Mouse (Mus musculus) cortical plate, adult 2 months (tissue): ENCODE measurements at regions not wholly inside any gene's neighbourhood (a gene's known extent, or its start where the extent isn't known, plus 50 kb on each side); places are given as distances from the start of the nearest gene placed in this dataset.

Source experiments
- H3K27ac ChIP-seq: fragments of 200-500 bp; 2 replicates; pipeline ENCODE4 v1.5.1; 2012; ENCODE audit warnings: low read length, control low read depth, inconsistent platforms; ENCODE audit not compliant: insufficient read depth
- H3K4me1 ChIP-seq: fragments of 200-500 bp; 2 replicates; pipeline ENCODE4 v1.6.1; 2011; ENCODE audit warnings: low read length; ENCODE audit not compliant: control insufficient read depth, insufficient read depth
- H3K4me3 ChIP-seq: fragments of 200-500 bp; 2 replicates; pipeline ENCODE4 v1.5.1; 2011; ENCODE audit warnings: mild to moderate bottlenecking, low read length, control low read depth; ENCODE audit not compliant: insufficient read depth
- CTCF ChIP-seq: fragments of 200-500 bp; IDR thresholded peaks from 2 replicates; pipeline ENCODE4 v1.5.1; 2011; ENCODE audit warnings: mild to moderate bottlenecking, control low read depth, low read length; ENCODE audit not compliant: insufficient read depth; ENCODE audit errors: extremely low read depth
- POLR2A ChIP-seq: fragments of 200-500 bp; IDR thresholded peaks from 2 replicates; pipeline ENCODE4 v1.6.1; 2011; ENCODE audit warnings: mild to moderate bottlenecking, low read length, control low read depth; ENCODE audit not compliant: insufficient read depth; ENCODE audit errors: extremely low read depth

DNA sequence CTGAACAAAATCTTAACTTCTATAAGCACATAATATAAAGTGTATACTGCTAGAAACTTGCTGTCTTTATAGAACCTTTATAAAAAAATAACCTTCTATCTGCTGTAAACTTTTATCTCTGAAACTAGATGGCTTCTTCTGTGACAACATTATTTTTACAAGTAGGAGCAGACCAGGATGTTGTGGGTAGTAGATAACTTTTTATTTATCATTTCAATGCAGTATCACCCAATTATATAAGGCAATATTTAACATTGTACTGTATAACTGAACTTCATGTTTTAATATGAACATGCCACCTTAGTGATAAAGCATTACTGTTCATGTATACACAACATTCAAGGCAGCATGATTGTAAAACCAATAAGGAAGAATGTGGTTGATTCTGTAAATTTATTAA is 5024.1 kb upstream of the Gm7489 start:
- no peaks in the 10 kb centered on the region for H3K4me1 ChIP-seq
- no peak overlapping the region for H3K4me3 ChIP-seq
- TF ChIP-seq CTCF (no peak), POLR2A (no peak)
- no peak overlapping the region for H3K27ac ChIP-seq

DNA sequence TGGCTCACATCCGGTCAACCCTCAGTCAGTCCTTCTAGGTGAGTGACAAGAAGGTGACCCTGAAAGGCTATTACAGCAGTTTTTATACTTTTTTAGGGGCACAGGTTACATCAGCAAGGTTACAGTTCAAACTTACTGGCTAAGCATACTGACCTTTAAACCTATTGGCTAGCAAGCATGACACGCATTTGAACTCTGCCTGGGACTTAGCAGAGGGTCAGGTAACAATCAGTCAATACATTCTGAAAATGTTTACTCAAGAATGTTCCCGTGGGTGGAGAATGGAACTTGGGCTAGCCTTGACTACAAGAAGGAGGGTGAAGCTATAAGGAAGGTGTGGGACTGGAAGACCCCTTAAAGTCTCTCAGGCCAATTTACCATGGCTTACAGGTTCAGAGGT is 4986.2 kb upstream of the Gm7489 start:
- no peaks in the 10 kb centered on the region for H3K4me1 ChIP-seq
- TF ChIP-seq POLR2A = no peak
- TF ChIP-seq CTCF = no peak
- H3K4me3 ChIP-seq = no peak overlapping the region
- H3K27ac ChIP-seq = no peak overlapping the region

DNA sequence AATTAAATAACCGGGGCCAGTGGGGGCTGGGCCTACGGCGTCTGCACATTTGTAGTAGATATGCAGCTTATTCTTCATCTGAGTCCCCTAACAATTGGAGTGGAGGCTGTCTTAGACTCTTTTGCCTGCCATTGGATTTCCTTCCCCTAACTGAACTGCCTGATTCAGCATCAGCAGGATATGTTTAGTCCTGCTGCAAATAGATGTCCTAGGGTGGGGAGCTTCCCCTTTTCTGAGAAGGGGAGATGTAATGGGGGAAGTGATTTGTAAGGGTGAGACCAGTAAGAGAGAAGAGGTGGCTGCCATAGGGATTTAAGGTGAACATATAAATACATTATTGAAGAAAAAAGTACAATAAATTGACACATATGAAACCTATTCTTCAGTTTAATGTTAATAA is 4980.0 kb upstream of the Gm7489 start:
- no peak for TF ChIP-seq POLR2A
- Histone ChIP-seq H3K4me1 (no peaks in the 10 kb centered on the region), H3K4me3 (no peak overlapping the region), H3K27ac (peak overlapping the region; percentile 46; the same call in 1 of the 2 replicates)

DNA sequence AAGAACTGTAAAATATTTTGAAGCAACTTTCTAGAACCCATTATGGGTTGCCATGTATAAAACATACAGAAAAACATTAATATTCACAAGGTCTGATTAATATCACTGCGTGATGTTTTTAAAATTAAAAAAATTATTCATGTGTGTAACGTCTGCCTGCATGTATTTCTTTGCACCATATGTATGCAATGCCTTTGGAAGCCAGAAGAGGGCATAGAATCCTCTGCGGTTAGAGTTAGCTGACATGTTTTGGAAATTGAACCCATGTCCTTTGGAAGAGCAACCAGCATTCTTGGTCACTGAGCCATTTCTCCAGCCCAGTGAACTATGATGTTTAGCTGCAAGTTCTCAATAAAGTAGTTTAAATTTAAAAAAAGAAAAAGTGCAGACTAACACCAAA is 4958.8 kb upstream of the Gm7489 start:
- Histone ChIP-seq H3K27ac (no peak overlapping the region), H3K4me3 (no peak overlapping the region), H3K4me1 (no peaks in the 10 kb centered on the region)
- no peak for TF ChIP-seq CTCF
- TF ChIP-seq POLR2A = no peak

DNA sequence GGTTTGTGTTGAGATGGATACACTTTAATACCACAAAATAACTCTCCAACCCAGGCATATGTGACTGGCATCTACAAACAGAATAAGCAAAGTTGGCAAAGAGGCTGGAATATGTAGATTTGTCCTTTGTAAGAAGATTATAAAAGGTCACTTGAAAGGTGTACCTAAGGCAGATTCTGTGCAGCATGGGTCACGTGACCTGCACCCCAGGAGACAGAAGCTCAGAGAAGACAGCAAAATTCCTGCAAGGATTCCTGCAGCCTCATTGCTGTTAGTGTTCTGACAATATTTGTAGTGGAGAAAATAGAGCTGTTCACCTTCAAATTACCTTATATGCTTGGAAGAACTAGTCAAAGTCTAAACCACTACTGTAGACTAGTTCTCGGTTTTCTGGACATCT is 4938.6 kb upstream of the Gm7489 start:
- Histone ChIP-seq H3K4me3 (no peak overlapping the region), H3K4me1 (no peaks in the 10 kb centered on the region), H3K27ac (no peak overlapping the region)
- no peak for TF ChIP-seq CTCF
- no peak for TF ChIP-seq POLR2A

DNA sequence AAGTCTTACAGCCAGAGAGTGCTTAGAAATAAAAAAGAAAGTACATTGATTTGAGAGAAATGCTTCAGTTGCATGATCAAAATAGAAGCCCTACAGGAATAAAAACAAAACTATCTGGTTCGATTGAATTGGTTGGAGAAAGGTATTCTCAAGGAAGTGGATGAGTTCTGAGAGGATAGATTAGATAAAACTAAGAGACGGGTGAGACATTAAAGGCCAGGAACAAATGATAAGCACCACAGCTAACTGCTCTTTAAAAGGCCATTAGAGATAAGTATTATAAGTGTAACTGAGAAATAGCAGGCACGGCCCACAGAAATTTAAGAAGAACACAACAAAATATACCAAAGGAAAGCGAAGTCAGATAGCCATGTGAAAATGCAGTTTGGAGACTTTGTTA is 4908.5 kb upstream of the Gm7489 start:
- H3K27ac ChIP-seq = no peak overlapping the region
- H3K4me1 ChIP-seq = no peaks in the 10 kb centered on the region
- no peak overlapping the region for H3K4me3 ChIP-seq
- TF ChIP-seq POLR2A = no peak
- no peak for TF ChIP-seq CTCF

DNA sequence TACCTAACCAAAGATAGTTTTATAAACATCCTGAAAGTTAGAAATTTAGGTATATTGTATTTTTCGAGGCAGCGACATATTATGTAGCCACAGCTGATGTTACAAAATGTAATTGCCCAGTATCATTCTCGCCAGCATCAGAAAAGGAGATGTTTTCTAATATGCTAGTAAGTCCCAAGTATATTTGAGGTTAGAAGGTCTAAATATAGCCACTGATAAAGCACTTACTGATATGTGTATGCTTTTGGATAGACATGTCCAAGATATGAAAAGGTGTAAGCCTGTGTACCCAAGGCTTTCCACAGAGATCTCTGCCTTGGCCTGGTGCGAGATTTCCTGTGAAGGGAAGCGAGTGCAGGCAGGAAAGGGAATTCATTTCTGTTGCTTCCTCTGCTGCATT is 4908.1 kb upstream of the Gm7489 start:
- no peaks in the 10 kb centered on the region for H3K4me1 ChIP-seq
- no peak overlapping the region for H3K27ac ChIP-seq
- H3K4me3 ChIP-seq = no peak overlapping the region
- TF ChIP-seq CTCF (no peak), POLR2A (no peak)
